Mouse (Mus musculus): Measurements from ENCODE around the gene Rps15. TPM values are rescaled to one million over a fixed set of nuclear protein-coding genes. Genes with fewer than 3 reads are reported as not detected.

Gene Rps15
- polyA plus RNA-seq, 1 experiment from 2014 or later = 858 TPM

DNA sequence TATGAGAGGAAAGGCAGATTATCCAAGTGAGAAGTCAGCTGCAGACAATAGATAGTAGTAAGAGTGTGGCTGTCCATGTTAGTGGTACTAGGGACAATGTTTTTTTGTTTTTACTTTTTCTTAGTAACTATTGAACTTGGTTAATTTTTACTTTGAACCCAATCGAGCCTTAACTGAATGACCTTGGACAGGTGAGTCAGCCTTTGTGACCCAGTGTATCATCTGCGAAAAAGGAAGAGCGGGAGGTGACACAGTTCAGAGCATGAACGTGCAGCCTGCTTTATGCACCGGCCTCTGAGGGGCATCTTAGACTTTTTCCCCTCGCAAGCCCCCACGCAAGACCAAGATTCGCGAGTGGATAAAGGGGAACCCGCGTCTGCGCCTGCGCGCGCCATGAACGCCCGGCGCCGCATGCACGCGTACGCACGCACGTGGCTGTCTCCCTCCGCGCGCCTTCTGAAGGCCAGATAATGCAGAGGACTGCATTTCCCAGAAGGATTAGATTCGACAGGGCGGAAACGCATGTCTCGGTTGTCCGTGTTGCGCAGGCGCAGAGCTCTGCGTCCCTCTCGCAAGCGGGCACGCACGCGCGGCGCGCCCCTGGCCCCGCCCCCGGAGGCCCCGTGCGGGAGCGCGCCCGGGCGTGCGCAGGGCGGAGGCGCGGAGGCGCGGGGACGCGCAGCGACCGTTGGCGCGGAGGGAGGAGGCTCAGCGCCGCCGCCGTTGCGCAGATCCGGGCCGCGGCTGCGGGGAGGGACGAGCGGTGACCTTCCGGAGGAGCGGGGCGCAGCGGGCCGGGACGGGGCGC lies 27.7 kb upstream of the Rps15 start:
- Histone ChIP-seq H3K27ac (ENCODE audit: low read depth, low read length) (peak overlapping the region; percentile 51; the same call in 1 of the 2 replicates), H3K27me3 (ENCODE audit: control insufficient read depth, insufficient read depth, low read length) (no peaks in the 10 kb centered on the region), H3K9ac (ENCODE audit: low read length) (peak overlapping the region; percentile 95), H3K9me3 (ENCODE audit: control insufficient read depth, low read length) (no peaks in the 10 kb centered on the region), H3K4me3 (ENCODE audit: low read depth, low read length) (peak overlapping the region; percentile 92), H3K4me1 (replicated peaks; ENCODE audit: control insufficient read depth, insufficient read depth, low read length) (peaks cover 41% of the 10 kb centered on the region), H3K4me2 (ENCODE audit: low read depth, low read length, severe bottlenecking) (peak overlapping the region; percentile 67), H3K36me3 (ENCODE audit: control insufficient read depth, insufficient read depth, low read length) (no peaks in the 10 kb centered on the region)
- WGBS = 2% methylated on average over 81 of the region's 81 CpGs
- peak; percentile 99 for DNase-seq (ENCODE audit: low spot score)
- peak; percentile 64 for ATAC-seq (replicated peaks; ENCODE audit: low FRiP score)

DNA sequence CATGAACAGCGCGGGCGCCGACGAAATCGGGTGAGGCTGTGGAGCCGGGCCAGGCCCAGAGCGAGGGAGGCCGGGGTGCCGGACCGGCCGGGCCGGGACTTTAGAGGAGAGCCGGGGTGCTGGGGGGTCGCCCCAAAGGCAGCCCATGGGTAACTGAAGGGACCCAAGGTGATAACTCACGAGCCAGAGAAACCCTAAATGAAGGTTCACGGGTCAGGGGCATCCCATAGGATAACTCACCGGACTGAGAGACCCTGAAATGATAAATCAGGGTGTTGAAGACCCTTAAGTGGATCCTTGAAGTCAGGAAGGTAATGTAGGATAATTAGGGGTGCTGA lies 27.1 kb upstream of the Rps15 start:
- Histone ChIP-seq H3K4me1 (replicated peaks; ENCODE audit: control insufficient read depth, insufficient read depth, low read length) (peaks cover 35% of the 10 kb centered on the region), H3K4me3 (ENCODE audit: low read depth, low read length) (peak overlapping the region; percentile 92), H3K4me2 (ENCODE audit: low read depth, low read length, severe bottlenecking) (peak overlapping the region; percentile 67), H3K9ac (ENCODE audit: low read length) (peak overlapping the region; percentile 95), H3K9me3 (ENCODE audit: control insufficient read depth, low read length) (no peaks in the 10 kb centered on the region), H3K27ac (ENCODE audit: low read depth, low read length) (peak overlapping the region; percentile 51; the same call in 1 of the 2 replicates), H3K36me3 (ENCODE audit: control insufficient read depth, insufficient read depth, low read length) (no peaks in the 10 kb centered on the region), H3K27me3 (ENCODE audit: control insufficient read depth, insufficient read depth, low read length) (no peaks in the 10 kb centered on the region)
- DNase-seq (ENCODE audit: low spot score) = no peak
- no peak for ATAC-seq (replicated peaks; ENCODE audit: low FRiP score)
- WGBS = 1% methylated on average over 18 of the region's 18 CpGs

DNA sequence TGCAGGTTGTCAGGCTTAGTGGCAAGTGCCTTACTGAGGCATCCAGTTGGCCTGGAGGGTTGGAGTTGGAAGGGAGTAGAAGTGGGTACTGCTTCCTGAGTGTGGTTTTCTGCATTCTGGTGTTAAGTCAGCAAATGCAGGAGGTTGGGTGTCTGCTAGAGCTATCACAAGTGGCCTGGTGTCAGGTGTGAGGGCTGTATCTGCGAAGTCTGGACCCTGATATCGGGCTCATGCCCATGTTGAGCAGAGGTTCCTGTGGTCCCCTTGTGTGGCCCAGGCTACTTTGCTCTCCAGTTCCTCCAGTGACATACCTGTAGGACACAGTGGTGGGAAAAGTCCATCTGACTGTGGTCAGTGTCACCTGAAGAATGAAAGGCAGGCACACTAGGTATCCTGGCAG lies 22.2 kb upstream of the Rps15 start:
- Histone ChIP-seq H3K4me3 (ENCODE audit: low read depth, low read length) (no peak overlapping the region), H3K9me3 (ENCODE audit: control insufficient read depth, low read length) (no peaks in the 10 kb centered on the region), H3K9ac (ENCODE audit: low read length) (no peak overlapping the region), H3K4me1 (replicated peaks; ENCODE audit: control insufficient read depth, insufficient read depth, low read length) (peaks cover 18% of the 10 kb centered on the region), H3K4me2 (ENCODE audit: low read depth, low read length, severe bottlenecking) (no peak overlapping the region), H3K36me3 (ENCODE audit: control insufficient read depth, insufficient read depth, low read length) (no peaks in the 10 kb centered on the region; the same call in 1 of the 2 replicates), H3K27ac (ENCODE audit: low read depth, low read length) (no peak overlapping the region), H3K27me3 (ENCODE audit: control insufficient read depth, insufficient read depth, low read length) (no peaks in the 10 kb centered on the region)
- no peak for ATAC-seq (replicated peaks; ENCODE audit: low FRiP score)
- no peak for DNase-seq (ENCODE audit: low spot score)
- 95% methylated on average over 2 of the region's 2 CpGs for WGBS

DNA sequence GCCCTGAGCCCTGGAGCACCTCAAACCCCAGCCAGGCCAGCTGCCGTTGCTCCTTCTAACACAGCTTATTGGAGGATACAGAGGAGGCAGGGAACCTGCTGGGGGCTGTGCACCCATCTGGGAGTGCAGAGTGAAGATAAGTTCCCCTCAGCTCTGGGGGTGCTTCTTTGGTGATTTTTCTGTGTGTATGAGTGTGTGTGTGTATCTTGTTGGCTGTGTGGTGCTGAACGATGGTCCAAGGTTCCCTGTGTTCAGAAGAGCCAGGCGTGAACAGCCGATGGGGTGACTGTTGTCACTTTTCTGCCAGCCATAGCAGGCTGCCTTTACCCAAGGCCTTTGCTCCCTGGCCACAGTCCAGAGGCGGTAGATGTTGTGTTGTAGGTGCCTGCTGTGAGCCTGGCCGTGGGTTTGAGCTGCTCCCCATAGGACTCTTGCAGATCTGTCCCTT lies 21.5 kb upstream of the Rps15 start:
- Histone ChIP-seq H3K4me2 (ENCODE audit: low read depth, low read length, severe bottlenecking) (no peak overlapping the region), H3K4me3 (ENCODE audit: low read depth, low read length) (no peak overlapping the region), H3K27me3 (ENCODE audit: control insufficient read depth, insufficient read depth, low read length) (no peaks in the 10 kb centered on the region), H3K4me1 (replicated peaks; ENCODE audit: control insufficient read depth, insufficient read depth, low read length) (peaks cover 16% of the 10 kb centered on the region), H3K9me3 (ENCODE audit: control insufficient read depth, low read length) (no peaks in the 10 kb centered on the region), H3K36me3 (ENCODE audit: control insufficient read depth, insufficient read depth, low read length) (no peaks in the 10 kb centered on the region; the same call in 1 of the 2 replicates), H3K27ac (ENCODE audit: low read depth, low read length) (no peak overlapping the region), H3K9ac (ENCODE audit: low read length) (no peak overlapping the region)
- WGBS = 80% methylated on average over 6 of the region's 6 CpGs
- ATAC-seq (replicated peaks; ENCODE audit: low FRiP score) (no peak), DNase-seq (ENCODE audit: low spot score) (no peak)

DNA sequence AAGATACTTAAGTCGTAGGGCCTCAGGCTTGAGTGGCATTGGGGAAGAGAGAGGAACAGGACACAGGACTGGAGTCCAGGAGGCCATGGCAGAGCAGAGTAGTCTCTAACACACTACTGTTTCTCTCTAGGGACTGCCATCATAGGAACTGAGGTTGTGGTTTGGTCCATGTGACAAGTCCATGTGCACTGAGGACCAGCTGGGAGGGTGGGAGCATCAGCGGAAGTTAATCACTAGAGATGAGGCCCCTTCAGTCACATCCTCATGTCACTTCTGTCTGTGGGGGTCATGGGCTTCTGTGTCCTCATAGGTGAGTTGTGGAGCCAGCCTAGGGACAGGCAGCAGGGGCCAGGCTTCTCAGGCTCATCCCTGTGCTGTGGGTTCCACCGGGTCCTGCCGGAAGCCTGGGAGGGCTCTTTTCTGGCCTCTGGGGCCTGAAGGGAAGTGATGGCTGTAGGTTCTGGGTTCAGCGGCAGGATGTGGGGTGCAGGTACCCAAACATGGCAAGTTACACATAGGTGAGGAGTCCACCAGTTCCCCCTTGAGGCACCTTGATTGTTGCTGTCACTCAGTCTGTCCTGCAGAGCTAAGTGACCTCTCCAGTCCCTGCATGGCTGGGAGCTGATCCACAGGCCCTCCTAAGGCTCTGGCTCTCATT lies 20.9 kb upstream of the Rps15 start:
- H3K4me2 ChIP-seq (ENCODE audit: low read depth, low read length, severe bottlenecking) = no peak overlapping the region
- no peaks in the 10 kb centered on the region for H3K9me3 ChIP-seq (ENCODE audit: control insufficient read depth, low read length)
- H3K27ac ChIP-seq (ENCODE audit: low read depth, low read length) = no peak overlapping the region
- WGBS = 89% methylated on average over 5 of the region's 5 CpGs
- no peaks in the 10 kb centered on the region; the same call in 1 of the 2 replicates for H3K36me3 ChIP-seq (ENCODE audit: control insufficient read depth, insufficient read depth, low read length)
- H3K4me1 ChIP-seq (replicated peaks; ENCODE audit: control insufficient read depth, insufficient read depth, low read length) = peaks cover 15% of the 10 kb centered on the region
- no peak for ATAC-seq (replicated peaks; ENCODE audit: low FRiP score)
- no peaks in the 10 kb centered on the region for H3K27me3 ChIP-seq (ENCODE audit: control insufficient read depth, insufficient read depth, low read length)
- DNase-seq (ENCODE audit: low spot score) = no peak
- no peak overlapping the region for H3K9ac ChIP-seq (ENCODE audit: low read length)
- H3K4me3 ChIP-seq (ENCODE audit: low read depth, low read length) = no peak overlapping the region

DNA sequence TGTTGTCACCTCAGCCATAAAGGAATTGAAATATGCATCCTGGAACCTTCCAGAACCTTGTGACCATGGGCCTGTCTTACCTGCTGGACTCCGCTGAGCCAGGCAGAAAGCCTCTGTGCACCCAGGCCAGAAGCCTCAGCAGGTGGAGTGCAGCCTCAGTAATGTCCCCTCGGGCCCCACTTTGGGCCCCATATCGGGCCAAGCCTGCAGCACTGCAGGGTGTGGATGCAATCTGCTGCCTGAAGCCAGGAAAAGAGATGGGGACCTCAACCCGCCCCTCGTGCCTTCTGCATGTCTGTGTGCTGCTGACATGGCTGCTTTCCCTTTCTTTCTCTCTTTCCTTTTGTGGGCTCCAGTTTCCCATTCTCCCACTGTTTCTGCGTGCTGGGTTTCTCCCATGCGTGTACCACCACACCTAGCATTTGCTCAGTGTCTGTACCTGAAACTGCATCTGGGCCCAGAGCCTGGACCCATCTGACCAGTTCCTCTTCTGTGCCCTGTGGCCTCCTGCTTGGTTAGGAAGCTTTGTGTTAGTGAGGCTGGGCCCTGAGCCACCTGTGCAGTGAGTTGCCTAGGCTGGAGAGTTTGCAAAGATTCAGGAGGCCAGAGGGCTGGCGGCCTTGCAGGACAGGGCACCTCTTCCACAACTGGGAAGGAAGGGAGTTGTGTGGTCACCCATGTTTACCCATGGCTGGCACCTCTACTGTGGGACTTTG lies 20.2 kb upstream of the Rps15 start:
- Histone ChIP-seq H3K4me3 (ENCODE audit: low read depth, low read length) (no peak overlapping the region), H3K9me3 (ENCODE audit: control insufficient read depth, low read length) (no peaks in the 10 kb centered on the region), H3K27me3 (ENCODE audit: control insufficient read depth, insufficient read depth, low read length) (no peaks in the 10 kb centered on the region), H3K4me1 (replicated peaks; ENCODE audit: control insufficient read depth, insufficient read depth, low read length) (peaks cover 10% of the 10 kb centered on the region), H3K4me2 (ENCODE audit: low read depth, low read length, severe bottlenecking) (no peak overlapping the region), H3K27ac (ENCODE audit: low read depth, low read length) (no peak overlapping the region), H3K9ac (ENCODE audit: low read length) (no peak overlapping the region), H3K36me3 (ENCODE audit: control insufficient read depth, insufficient read depth, low read length) (peaks cover 2% of the 10 kb centered on the region; the same call in 1 of the 2 replicates)
- 87% methylated on average over 8 of the region's 8 CpGs for WGBS
- no peak for ATAC-seq (replicated peaks; ENCODE audit: low FRiP score)
- DNase-seq (ENCODE audit: low spot score) = no peak

DNA sequence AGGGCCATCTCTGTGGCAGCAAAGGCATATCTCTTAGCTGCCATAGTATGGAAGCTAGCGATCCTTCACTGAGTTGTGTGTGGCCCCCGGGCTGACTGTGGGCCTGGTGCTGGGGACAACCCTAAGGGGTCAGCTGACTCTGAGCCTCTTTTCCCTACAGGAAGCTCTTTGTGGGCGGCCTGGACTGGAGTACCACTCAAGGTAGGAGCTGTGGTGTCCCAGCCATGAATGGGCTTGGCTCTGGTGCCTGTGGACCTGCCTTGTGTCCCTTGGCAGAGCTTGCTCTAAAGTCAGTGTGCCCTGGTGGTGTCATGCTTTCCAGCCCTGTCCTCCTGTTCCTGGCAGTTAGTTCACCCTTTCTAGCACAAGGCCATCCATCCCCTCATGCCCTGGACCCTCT lies 18.4 kb upstream of the Rps15 start:
- H3K27me3 ChIP-seq (ENCODE audit: control insufficient read depth, insufficient read depth, low read length) = no peaks in the 10 kb centered on the region
- H3K9me3 ChIP-seq (ENCODE audit: control insufficient read depth, low read length) = no peaks in the 10 kb centered on the region
- DNase-seq (ENCODE audit: low spot score) (no peak), ATAC-seq (replicated peaks; ENCODE audit: low FRiP score) (no peak)
- H3K36me3 ChIP-seq (ENCODE audit: control insufficient read depth, insufficient read depth, low read length) = peaks cover 14% of the 10 kb centered on the region; the same call in 1 of the 2 replicates
- no peak overlapping the region for H3K9ac ChIP-seq (ENCODE audit: low read length)
- H3K4me1 ChIP-seq (replicated peaks; ENCODE audit: control insufficient read depth, insufficient read depth, low read length) = 0 out of 2 replicates have a peak, but pooled peaks cover under 1% of the 10 kb centered on the region
- H3K27ac ChIP-seq (ENCODE audit: low read depth, low read length) = no peak overlapping the region
- WGBS = 97% methylated on average over 3 of the region's 3 CpGs
- no peak overlapping the region for H3K4me3 ChIP-seq (ENCODE audit: low read depth, low read length)
- no peak overlapping the region for H3K4me2 ChIP-seq (ENCODE audit: low read depth, low read length, severe bottlenecking)

DNA sequence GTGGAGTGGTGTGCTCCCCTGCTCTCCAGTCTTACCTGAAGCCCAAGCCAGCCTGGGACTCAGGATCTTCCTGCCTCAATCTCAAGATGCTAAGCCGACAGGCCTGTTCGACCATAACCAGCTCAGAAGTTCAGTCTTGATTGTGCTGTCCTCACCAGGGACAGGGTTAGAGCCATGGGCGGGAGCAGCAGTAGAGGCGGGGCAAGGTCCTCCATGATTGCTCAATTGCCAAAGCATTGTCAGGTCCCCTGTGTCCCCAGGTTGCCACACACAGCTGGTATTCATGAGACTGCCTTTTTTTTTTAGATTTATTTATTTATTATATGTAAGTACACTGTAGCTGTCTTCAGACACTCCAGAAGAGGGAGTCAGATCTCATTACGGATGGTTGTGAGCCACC lies 16.0 kb upstream of the Rps15 start:
- no peak overlapping the region for H3K27ac ChIP-seq (ENCODE audit: low read depth, low read length)
- DNase-seq (ENCODE audit: low spot score) = no peak
- H3K36me3 ChIP-seq (ENCODE audit: control insufficient read depth, insufficient read depth, low read length) = peaks cover 22% of the 10 kb centered on the region
- H3K4me1 ChIP-seq (replicated peaks; ENCODE audit: control insufficient read depth, insufficient read depth, low read length) = no peaks in the 10 kb centered on the region
- H3K4me3 ChIP-seq (ENCODE audit: low read depth, low read length) = no peak overlapping the region
- no peak for ATAC-seq (replicated peaks; ENCODE audit: low FRiP score)
- H3K9ac ChIP-seq (ENCODE audit: low read length) = no peak overlapping the region
- H3K4me2 ChIP-seq (ENCODE audit: low read depth, low read length, severe bottlenecking) = no peak overlapping the region
- H3K27me3 ChIP-seq (ENCODE audit: control insufficient read depth, insufficient read depth, low read length) = no peaks in the 10 kb centered on the region
- WGBS = 89% methylated on average over 5 of the region's 5 CpGs
- no peaks in the 10 kb centered on the region for H3K9me3 ChIP-seq (ENCODE audit: control insufficient read depth, low read length)

All from forebrain, embryonic 11.5 days (tissue).